Mouse (Mus musculus): ENCODE data around the gene Letm1.

Gene Letm1

GRCm38 (mm10) chr5:33738341-33738740 is 44.3 kb downstream of the Letm1 start:
- DNase-seq (ENCODE audit: low spot score), result no peak

- DNase-seq (ENCODE audit: low spot score), result peak; percentile 68
Measured at GRCm38 (mm10) chr5:33737903-33738321, 44.7 kb downstream of the Letm1 start.

- DNase-seq (ENCODE audit: low spot score), result no peak
Measured at GRCm38 (mm10) chr5:33736230-33736629, 46.4 kb downstream of the Letm1 start.

- DNase-seq (ENCODE audit: low spot score), result no peak
Measured at GRCm38 (mm10) chr5:33735412-33736092, 47.1 kb downstream of the Letm1 start.

GRCm38 (mm10) chr5:33733837-33734236 is 48.8 kb downstream of the Letm1 start:
- DNase-seq (ENCODE audit: low spot score), result no peak

GRCm38 (mm10) chr5:33731051-33731450 is 51.6 kb downstream of the Letm1 start:
- no peak for DNase-seq (ENCODE audit: low spot score)

- DNase-seq (ENCODE audit: low spot score), result no peak
Measured at GRCm38 (mm10) chr5:33730516-33730915, 52.1 kb downstream of the Letm1 start.

- DNase-seq (ENCODE audit: low spot score), result no peak
Measured at GRCm38 (mm10) chr5:33728841-33729240, 53.8 kb downstream of the Letm1 start.

- no peak for DNase-seq (ENCODE audit: low spot score)
Measured at GRCm38 (mm10) chr5:33726891-33727290, 55.7 kb downstream of the Letm1 start.

- DNase-seq (ENCODE audit: low spot score), result no peak
Measured at GRCm38 (mm10) chr5:33726081-33726647, 56.5 kb downstream of the Letm1 start.

GRCm38 (mm10) chr5:33723641-33724465 is 58.8 kb downstream of the Letm1 start:
- no peak for DNase-seq (ENCODE audit: low spot score)

- DNase-seq (ENCODE audit: low spot score), result no peak
Measured at GRCm38 (mm10) chr5:33723019-33723640, 59.5 kb downstream of the Letm1 start.

- DNase-seq (ENCODE audit: low spot score), result no peak
Measured at GRCm38 (mm10) chr5:33722266-33723018, 60.2 kb downstream of the Letm1 start.

- peak; percentile 46 for DNase-seq (ENCODE audit: low spot score)
Measured at GRCm38 (mm10) chr5:33721541-33722265, 60.9 kb downstream of the Letm1 start, which contains the start of gene Fgfr3. Gene Fgfr3, plus strand, starts transcription at chr5:33721674.

GRCm38 (mm10) chr5:33720852-33721490 is 61.6 kb downstream of the Letm1 start:
- no peak for DNase-seq (ENCODE audit: low spot score)

- DNase-seq (ENCODE audit: low spot score), result no peak
Measured at GRCm38 (mm10) chr5:33718460-33718859, 64.2 kb downstream of the Letm1 start.

- DNase-seq (ENCODE audit: low spot score), result no peak
Measured at GRCm38 (mm10) chr5:33716467-33716866, 66.2 kb downstream of the Letm1 start.

GRCm38 (mm10) chr5:33715182-33715581 is 67.4 kb downstream of the Letm1 start:
- no peak for DNase-seq (ENCODE audit: low spot score)

GRCm38 (mm10) chr5:33712550-33712949 is 70.1 kb downstream of the Letm1 start:
- no peak for DNase-seq (ENCODE audit: low spot score)

GRCm38 (mm10) chr5:33709037-33709436 is 73.6 kb downstream of the Letm1 start:
- no peak for DNase-seq (ENCODE audit: low spot score)

GRCm38 (mm10) chr5:33707163-33707562 is 75.5 kb downstream of the Letm1 start:
- DNase-seq (ENCODE audit: low spot score), result no peak

Measured in ovary, postnatal 14 days (tissue).